Mouse (Mus musculus) CH12.LX (cell line): ENCODE measurements at regions not wholly inside any gene's neighbourhood (a gene's known extent, or its start where the extent isn't known, plus 50 kb on each side); places are given as distances from the start of the nearest gene placed in this dataset.

Experiments
- BHLHE40 ChIP-seq: IDR thresholded peaks from 2 replicates; pipeline ENCODE4 v1.6.1; 2011; ENCODE audit warnings: mild to moderate bottlenecking, low read depth, low read length, improper control_type of control experiment
- EP300 ChIP-seq: IDR thresholded peaks from 2 replicates; pipeline ENCODE4 v1.6.1; 2011; ENCODE audit warnings: low read length, improper control_type of control experiment
- HCFC1 ChIP-seq: IDR thresholded peaks from 2 replicates; pipeline ENCODE4 v1.6.1; 2012; ENCODE audit warnings: low read depth, mild to moderate bottlenecking, inconsistent platforms, low read length, improper control_type of control experiment

- no peak for TF ChIP-seq BHLHE40
- no peak for TF ChIP-seq HCFC1
- TF ChIP-seq EP300: no peak
Measured at GRCm38 (mm10) chr4:71363761-71364160, 394.0 kb downstream of the Gm11232 start.
